Mouse (Mus musculus) G1E (cell line): ENCODE results near the gene Srgap3.

Source experiments
- CTCF ChIP-seq: IDR thresholded peaks from 2 replicates; pipeline ENCODE4 v1.5.1; 2012; ENCODE audit warnings: low read depth, low read length, inconsistent platforms, mixed read lengths
- GATA1 ChIP-seq: IDR thresholded peaks from 2 replicates; pipeline ENCODE4 v1.6.1; 2012; ENCODE audit warnings: borderline replicate concordance, low read length, inconsistent platforms, mixed read lengths
- GATA2 ChIP-seq: IDR thresholded peaks from 2 replicates; pipeline ENCODE4 v1.6.1; 2012; ENCODE audit warnings: low read depth, low read length, inconsistent platforms, borderline replicate concordance
- POLR2AphosphoS5 ChIP-seq: IDR thresholded peaks from 2 replicates; pipeline ENCODE4 v1.6.1; 2012; ENCODE audit warnings: low read depth, low read length, inconsistent platforms; ENCODE audit not compliant: insufficient replicate concordance
- TAL1 ChIP-seq: conservative IDR thresholded peaks from 2 replicates; pipeline ENCODE4 v1.6.1; 2012; ENCODE audit warnings: low read depth, low read length, inconsistent platforms, mixed read lengths

DNA sequence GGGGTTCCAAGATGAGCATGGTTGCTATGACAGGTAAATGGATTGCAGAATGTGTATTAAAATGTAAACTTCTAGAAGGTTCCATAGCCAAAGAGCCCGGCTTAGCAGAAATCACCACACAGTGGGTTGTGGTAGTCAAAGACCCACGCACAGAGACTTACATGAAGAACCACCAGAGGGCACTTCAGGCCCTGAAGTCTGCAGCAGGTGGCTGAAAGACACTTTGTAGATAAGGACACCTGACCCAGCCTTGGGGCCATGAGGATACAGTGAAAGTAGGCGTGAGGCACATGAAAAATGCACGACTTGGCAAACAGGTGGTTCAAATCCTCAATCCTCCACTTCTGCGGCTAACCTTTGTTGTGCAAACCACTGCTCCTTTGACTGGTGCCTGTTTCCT lies 229.9 kb downstream of the Srgap3 start:
- TF ChIP-seq CTCF: no peak
- no peak for TF ChIP-seq GATA1
- no peak for TF ChIP-seq POLR2AphosphoS5
- no peak for TF ChIP-seq TAL1
- TF ChIP-seq GATA2: no peak
